Mouse (Mus musculus): ENCODE results near the gene Nqo2. TPM values are rescaled to one million over a fixed set of nuclear protein-coding genes. Genes with fewer than 3 reads are reported as not detected.
A peak's percentile ranks its signal among the peaks of the same experiment; 100 is the strongest.
"Not testable (repeated sequence)": the region's sequence is repeated elsewhere in the genome, so short reads cannot be mapped to it uniquely, and the experiment has no call there.

The Nqo2 gene
- total and polyA plus RNA-seq, 3 experiments = 14.4 to 45.4 (median 38.0) TPM

GRCm38 (mm10) chr13:33935465-33936181 is 28.9 kb upstream of the Nqo2 start:
- Histone ChIP-seq H3K79me2 (replicated peaks; ENCODE audit: control insufficient read depth, insufficient read depth, low read length) (peaks cover 8% of the 10 kb centered on the region), H3K27ac (peak overlapping the region; percentile 95), H3K27me3 (ENCODE audit: control insufficient read depth, insufficient read depth, low read length) (no peaks in the 10 kb centered on the region), H3K36me3 (ENCODE audit: control insufficient read depth, insufficient read depth, low read length) (peaks cover 25% of the 10 kb centered on the region), H3K4me1 (ENCODE audit: control insufficient read depth, insufficient read depth, low read length) (peaks cover 8% of the 10 kb centered on the region), H3K4me3 (peak overlapping the region; percentile 92), H3K9ac (ENCODE audit: low read depth, low read length) (peak overlapping the region; percentile 100)
- TF ChIP-seq POLR2A (IDR thresholded peaks at IDR 0.05; ENCODE audit: insufficient read depth, low read depth, low read length) (peak; percentile 52), EP300 (IDR thresholded peaks at IDR 0.05; ENCODE audit: insufficient read depth, low read depth, low read length) (no peak), CTCF (IDR thresholded peaks at IDR 0.05) (no peak)
- DNase-seq = peak; percentile 82 to 84
- intact Hi-C loops (cut with DNase I) = no loop called here
- under 1% methylated on average over 44 of the region's 44 CpGs for WGBS

GRCm38 (mm10) chr13:33937151-33937550 is 27.3 kb upstream of the Nqo2 start:
- TF ChIP-seq EP300 (IDR thresholded peaks at IDR 0.05; ENCODE audit: insufficient read depth, low read depth, low read length) = no peak
- H3K9ac ChIP-seq (ENCODE audit: low read depth, low read length) = no peak overlapping the region
- peaks cover 8% of the 10 kb centered on the region for H3K79me2 ChIP-seq (replicated peaks; ENCODE audit: control insufficient read depth, insufficient read depth, low read length)
- H3K4me3 ChIP-seq = no peak overlapping the region
- no peak for DNase-seq
- H3K4me1 ChIP-seq (ENCODE audit: control insufficient read depth, insufficient read depth, low read length) = peaks cover 5% of the 10 kb centered on the region
- H3K27ac ChIP-seq = no peak overlapping the region
- H3K36me3 ChIP-seq (ENCODE audit: control insufficient read depth, insufficient read depth, low read length) = peaks cover 15% of the 10 kb centered on the region
- intact Hi-C loops (cut with DNase I) = no loop called here
- 29% methylated on average over 5 of the region's 5 CpGs for WGBS
- H3K27me3 ChIP-seq (ENCODE audit: control insufficient read depth, insufficient read depth, low read length) = no peaks in the 10 kb centered on the region

DNA sequence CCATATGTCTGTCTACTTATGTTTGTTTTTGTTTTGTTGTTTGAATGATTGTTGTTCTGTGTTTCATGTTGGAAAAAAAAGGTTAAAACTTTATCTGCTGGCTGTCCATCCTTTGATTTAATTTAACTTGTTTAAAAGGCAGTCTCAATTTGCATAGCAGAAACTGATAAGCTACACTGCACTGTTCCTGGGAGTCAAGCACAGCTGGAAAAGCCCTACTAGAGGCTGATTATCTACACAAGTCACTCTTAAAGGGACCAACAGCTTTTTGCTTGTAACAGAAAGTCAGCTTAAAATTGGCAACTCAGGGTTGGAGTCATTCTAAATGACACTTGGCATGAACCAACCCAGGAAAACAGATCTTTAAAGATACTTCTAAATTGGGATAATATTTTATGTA is 26.9 kb upstream of the Nqo2 start:
- H3K27me3 ChIP-seq (ENCODE audit: control insufficient read depth, insufficient read depth, low read length); H3K27ac ChIP-seq; H3K4me1 ChIP-seq (ENCODE audit: control insufficient read depth, insufficient read depth, low read length); H3K79me2 ChIP-seq (replicated peaks; ENCODE audit: control insufficient read depth, insufficient read depth, low read length); DNase-seq; H3K4me3 ChIP-seq; intact Hi-C loops (cut with DNase I); H3K9ac ChIP-seq (ENCODE audit: low read depth, low read length): not testable (repeated sequence)
- H3K36me3 ChIP-seq (ENCODE audit: control insufficient read depth, insufficient read depth, low read length) = peaks cover 11% of the 10 kb centered on the region

GRCm38 (mm10) chr13:33941288-33941808 is 23.1 kb upstream of the Nqo2 start:
- Histone ChIP-seq H3K4me3 (no peak overlapping the region), H3K27me3 (ENCODE audit: control insufficient read depth, insufficient read depth, low read length) (no peaks in the 10 kb centered on the region), H3K4me1 (ENCODE audit: control insufficient read depth, insufficient read depth, low read length) (peaks cover under 1% of the 10 kb centered on the region), H3K27ac (no peak overlapping the region), H3K9ac (ENCODE audit: low read depth, low read length) (no peak overlapping the region), H3K79me2 (replicated peaks; ENCODE audit: control insufficient read depth, insufficient read depth, low read length) (no peaks in the 10 kb centered on the region), H3K36me3 (ENCODE audit: control insufficient read depth, insufficient read depth, low read length) (no peaks in the 10 kb centered on the region)
- TF ChIP-seq EP300 (IDR thresholded peaks at IDR 0.05; ENCODE audit: insufficient read depth, low read depth, low read length) (no peak), CTCF (IDR thresholded peaks at IDR 0.05) (no peak), POLR2A (IDR thresholded peaks at IDR 0.05; ENCODE audit: insufficient read depth, low read depth, low read length) (no peak)
- intact Hi-C loops (cut with DNase I) = no loop called here
- WGBS = 83% methylated on average over 5 of the region's 5 CpGs
- DNase-seq = no peak

- Histone ChIP-seq H3K4me3 (no peak overlapping the region), H3K9ac (ENCODE audit: low read depth, low read length) (no peak overlapping the region), H3K27ac (no peak overlapping the region), H3K36me3 (ENCODE audit: control insufficient read depth, insufficient read depth, low read length) (no peaks in the 10 kb centered on the region), H3K79me2 (replicated peaks; ENCODE audit: control insufficient read depth, insufficient read depth, low read length) (no peaks in the 10 kb centered on the region), H3K27me3 (ENCODE audit: control insufficient read depth, insufficient read depth, low read length) (no peaks in the 10 kb centered on the region), H3K4me1 (ENCODE audit: control insufficient read depth, insufficient read depth, low read length) (no peaks in the 10 kb centered on the region)
- 47% methylated on average over 4 of the region's 4 CpGs for WGBS
- intact Hi-C loops (cut with DNase I) = no loop called here
- TF ChIP-seq CTCF (IDR thresholded peaks at IDR 0.05) (peak; percentile 72), EP300 (IDR thresholded peaks at IDR 0.05; ENCODE audit: insufficient read depth, low read depth, low read length) (no peak), POLR2A (IDR thresholded peaks at IDR 0.05; ENCODE audit: insufficient read depth, low read depth, low read length) (no peak)
- no peak for DNase-seq
Observed at GRCm38 (mm10) chr13:33942212-33942779, 22.2 kb upstream of the Nqo2 start.

DNA sequence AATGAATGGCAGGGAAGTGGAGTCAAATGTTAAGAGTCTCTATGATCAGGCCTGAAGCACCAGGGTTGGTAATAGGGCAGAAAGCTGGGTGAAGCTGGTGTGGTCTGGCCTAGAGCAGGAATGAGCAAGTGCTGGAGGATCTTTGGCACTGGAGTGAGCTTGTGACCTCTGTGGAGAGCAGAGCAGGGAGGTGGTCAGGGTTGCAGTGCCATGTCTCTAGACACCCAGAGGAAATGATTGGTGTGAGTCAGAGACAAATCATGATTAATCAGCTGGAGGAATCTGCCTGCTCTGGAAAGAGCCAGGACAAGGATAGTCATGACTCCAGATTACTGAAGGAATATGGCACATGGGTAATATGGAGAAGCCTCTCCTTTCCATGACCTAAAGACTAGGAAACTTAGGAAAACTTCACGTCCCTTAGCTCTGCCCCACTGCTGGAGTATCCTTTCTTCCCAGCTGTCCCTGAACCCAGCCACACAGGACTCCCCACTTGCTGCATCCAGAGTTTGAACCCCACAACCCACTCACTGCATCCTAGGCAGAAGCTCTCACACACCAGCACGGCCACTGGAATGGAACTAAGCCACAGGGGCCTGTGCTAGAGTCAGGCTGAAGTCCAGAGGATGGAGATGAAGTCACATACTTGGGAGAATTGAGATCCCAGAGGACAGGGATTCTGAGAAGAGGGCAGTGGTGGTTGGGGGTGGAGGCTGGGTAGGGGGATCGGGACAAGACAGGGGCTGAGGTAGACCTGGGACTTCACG is 13.0 kb upstream of the Nqo2 start:
- Histone ChIP-seq H3K79me2 (replicated peaks; ENCODE audit: control insufficient read depth, insufficient read depth, low read length) (no peaks in the 10 kb centered on the region), H3K36me3 (ENCODE audit: control insufficient read depth, insufficient read depth, low read length) (no peaks in the 10 kb centered on the region), H3K4me3 (no peak overlapping the region), H3K27ac (no peak overlapping the region), H3K4me1 (ENCODE audit: control insufficient read depth, insufficient read depth, low read length) (peaks cover 2% of the 10 kb centered on the region), H3K9ac (ENCODE audit: low read depth, low read length) (no peak overlapping the region), H3K27me3 (ENCODE audit: control insufficient read depth, insufficient read depth, low read length) (no peaks in the 10 kb centered on the region)
- 86% methylated on average over 4 of the region's 4 CpGs for WGBS
- intact Hi-C loops (cut with DNase I) = no loop called here
- TF ChIP-seq CTCF (IDR thresholded peaks at IDR 0.05) = no peak
- no peak for TF ChIP-seq EP300 (IDR thresholded peaks at IDR 0.05; ENCODE audit: insufficient read depth, low read depth, low read length)
- TF ChIP-seq POLR2A (IDR thresholded peaks at IDR 0.05; ENCODE audit: insufficient read depth, low read depth, low read length) = no peak
- no peak for DNase-seq
